Mouse (Mus musculus) heart, adult 2 months (tissue): Measurements from ENCODE around the gene Muc4.

Experiments used
- CTCF ChIP-seq: fragments of 200-600 bp; IDR thresholded peaks from 2 replicates; pipeline ENCODE4 v1.8.1; 2022; ENCODE audit warnings: antibody characterized with exemption, mild to moderate bottlenecking, moderate library complexity
- EP300 ChIP-seq: fragments of 200-500 bp; IDR thresholded peaks from 2 replicates; pipeline ENCODE4 v1.6.1; 2011; ENCODE audit warnings: low read depth, low read length, control low read depth; ENCODE audit not compliant: insufficient read depth
- POLR2A ChIP-seq: fragments of 200-500 bp; IDR thresholded peaks from 2 replicates; pipeline ENCODE4 v1.6.1; 2011; ENCODE audit warnings: mild to moderate bottlenecking, low read depth, low read length, control low read depth; ENCODE audit not compliant: insufficient read depth

GRCm38 (mm10) chr16:32815160-32815605 lies 79.5 kb downstream of the Muc4 start:
- TF ChIP-seq CTCF (no peak), EP300 (no peak), POLR2A (no peak)
